Mouse (Mus musculus) kidney, embryonic 16.5 days (tissue): ENCODE results near the gene Mphosph10. TPM values are rescaled to one million over a fixed set of nuclear protein-coding genes. Genes with fewer than 3 reads are reported as not detected.

ENCODE experiments used
- polyA plus RNA-seq: library from polyadenylated mRNA; unstranded; fragments of >200 nt; fragmentation: Nextera tagmentation; extraction: Ambion mirVana; gene quantifications from 2 replicates; pipeline ENCODE4 v1.2.1, GENCODE M21; 2015

Gene Mphosph10
- polyA plus RNA-seq, 1 experiment from 2014 or later: 37.9 TPM

Other genes starting within 250 kb of the Mphosph10 start
- 0.05 TPM in 1 of 2 replicates, not detected in the other for gene Trpm1, start 238.4 kb downstream of the Mphosph10 start, polyA plus RNA-seq
- 10.0 and 10.2 TPM in 2 replicates for gene Mtmr10, start 104.6 kb downstream of the Mphosph10 start, polyA plus RNA-seq
- 6.1 and 6.8 TPM in 2 replicates for gene Fan1, start 18.2 kb downstream of the Mphosph10 start, polyA plus RNA-seq
- gene Mcee, start 339 bp upstream of the Mphosph10 start, polyA plus RNA-seq: 95.4 and 100 TPM in 2 replicates
- gene Apba2, start 109.4 kb upstream of the Mphosph10 start, polyA plus RNA-seq: 3.1 and 3.2 TPM in 2 replicates